Mouse (Mus musculus): ENCODE data around the gene Tysnd1. TPM values are rescaled to one million over a fixed set of nuclear protein-coding genes. Genes with fewer than 3 reads are reported as not detected.
A peak's percentile ranks its signal among the peaks of the same experiment; 100 is the strongest.

Tysnd1 gene
- total and polyA plus RNA-seq, 3 experiments, result 72.7 to 119 TPM; not detected in 1

GRCm38 (mm10) chr10:61647790-61648736 lies 47.3 kb upstream of the Tysnd1 start, which contains the start of gene Ppa1:
Ppa1 (plus strand) TSS chr10:61648552.
- Histone ChIP-seq H3K27me3 (ENCODE audit: control insufficient read depth in 1 of 2, insufficient read depth in 2 of 2, low read length in 2 of 2) (no peaks in the 10 kb centered on the region), H3K4me1 (ENCODE audit: control insufficient read depth in 1 of 2, insufficient read depth in 2 of 2, low read length in 2 of 2) (peaks cover 0 to 10% of the 10 kb centered on the region in 2 experiments; a peak in 3 of 4 replicates), H3K9me3 (replicated peaks; ENCODE audit: insufficient read depth, low read length) (no peaks in the 10 kb centered on the region), H3K27ac (ENCODE audit: control insufficient read depth, low read depth, low read length) (peak within 1 kb of the TSS; percentile 51), H3K79me2 (ENCODE audit: control insufficient read depth, insufficient read depth, low read length, poor library complexity) (peaks cover 18% of the 10 kb centered on the region), H3K36me3 (ENCODE audit: control insufficient read depth in 1 of 2, insufficient read depth in 2 of 2, low read length in 2 of 2) (peaks cover 4 to 15% of the 10 kb centered on the region in 2 experiments; a peak in 3 of 4 replicates), H3K4me3 (ENCODE audit: control insufficient read depth in 1 of 2, insufficient read depth in 1 of 2, low read depth in 2 of 2, low read length in 2 of 2) (peak within 1 kb of the TSS; percentile 82 to 99), H3K9ac (ENCODE audit: control insufficient read depth, low read depth, low read length, poor library complexity, severe bottlenecking) (peak within 1 kb of the TSS; percentile 95)
- peak; percentile 93 for DNase-seq (ENCODE audit: low read depth, low spot score)
- TF ChIP-seq POLR2AphosphoS5 (IDR thresholded peaks at IDR 0.05; ENCODE audit: borderline replicate concordance, low read depth, low read length) (no peak), POLR2A (IDR thresholded peaks at IDR 0.05; ENCODE audit: control insufficient read depth in 1 of 2, insufficient read depth in 1 of 2, low read depth in 1 of 2, low read length in 2 of 2, poor library complexity in 1 of 2) (peak; percentile 88 to 94), SMC3 (IDR thresholded peaks at IDR 0.05; ENCODE audit: low read depth, low read length) (no peak), UBTF (IDR thresholded peaks at IDR 0.05; ENCODE audit: borderline replicate concordance, insufficient read depth, low read depth, low read length) (no peak), GATA1 (IDR thresholded peaks at IDR 0.05; ENCODE audit: low read depth, low read length) (peak; percentile 25; the same call in 1 of the 2 replicates), KAT2A (conservative IDR thresholded peaks at IDR 0.05; ENCODE audit: low read depth, low read length) (no peak), SIN3A (IDR thresholded peaks at IDR 0.05; ENCODE audit: low read length) (peak; percentile 93), JUND (IDR thresholded peaks at IDR 0.05; ENCODE audit: low read depth, low read length) (no peak), ZNF384 (IDR thresholded peaks at IDR 0.05; ENCODE audit: low read depth, low read length) (no peak), ZMIZ1 (IDR thresholded peaks at IDR 0.05; ENCODE audit: low read depth, low read length) (peak; percentile 87), TAL1 (IDR thresholded peaks at IDR 0.05; ENCODE audit: low read length) (no peak), MAX (IDR thresholded peaks at IDR 0.05; ENCODE audit: low read length) (peak; percentile 96), MAFK (IDR thresholded peaks at IDR 0.05; ENCODE audit: borderline replicate concordance, low read depth, low read length) (no peak), BHLHE40 (IDR thresholded peaks at IDR 0.05; ENCODE audit: borderline replicate concordance, low read depth, low read length) (no peak), USF1 (IDR thresholded peaks at IDR 0.05; ENCODE audit: low read depth, low read length) (peak; percentile 90), TBP (IDR thresholded peaks at IDR 0.05; ENCODE audit: low read depth, low read length) (peak; percentile 61), HCFC1 (IDR thresholded peaks at IDR 0.05; ENCODE audit: low read depth, low read length) (0 out of 2 replicates have a peak, but pooled peaks have one; percentile 47), ELF1 (IDR thresholded peaks at IDR 0.05; ENCODE audit: low read depth, low read length) (no peak), POLR2AphosphoS2 (IDR thresholded peaks at IDR 0.05; ENCODE audit: low read length) (peak; percentile 71; the same call in 1 of the 2 replicates), ETS1 (IDR thresholded peaks at IDR 0.05; ENCODE audit: low read depth, low read length) (no peak), CHD1 (IDR thresholded peaks at IDR 0.05; ENCODE audit: low read depth, low read length) (no peak), RAD21 (IDR thresholded peaks at IDR 0.05; ENCODE audit: low read depth, low read length) (no peak), EP300 (IDR thresholded peaks at IDR 0.05; ENCODE audit: low read depth in 1 of 2, low read length in 2 of 2) (no peak; a peak in 1 of 4 replicates), CHD2 (IDR thresholded peaks at IDR 0.05; ENCODE audit: low read length) (no peak), ZKSCAN1 (IDR thresholded peaks at IDR 0.05; ENCODE audit: low read depth, low read length) (no peak), RCOR1 (IDR thresholded peaks at IDR 0.05; ENCODE audit: low read depth, low read length) (peak; percentile 17; the same call in 1 of the 2 replicates), NELFE (IDR thresholded peaks at IDR 0.05; ENCODE audit: low read depth, low read length) (peak; percentile 90), GABPA (IDR thresholded peaks at IDR 0.05; ENCODE audit: low read depth, low read length) (no peak; the same call in 1 of the 2 replicates), ZC3H11A (IDR thresholded peaks at IDR 0.05; ENCODE audit: low read depth, low read length) (no peak), MYC (IDR thresholded peaks at IDR 0.05; ENCODE audit: low read depth, low read length) (peak; percentile 95), USF2 (IDR thresholded peaks at IDR 0.05; ENCODE audit: borderline replicate concordance in 1 of 2, insufficient read depth in 1 of 2, low read depth in 1 of 2, low read length in 2 of 2) (peak in 1 of 2 experiments; percentile 43; a peak in 1 of 4 replicates), MEF2A (IDR thresholded peaks at IDR 0.05; ENCODE audit: extremely low read depth, insufficient replicate concordance, low read depth, low read length, poor library complexity, severe bottlenecking) (no peak), CTCF (IDR thresholded peaks at IDR 0.05 in 2 of 3, conservative IDR thresholded peaks at IDR 0.05 in 1 of 3; ENCODE audit: control insufficient read depth in 1 of 3, insufficient read depth in 1 of 3, low read depth in 2 of 3, low read length in 3 of 3, poor library complexity in 1 of 3, severe bottlenecking in 1 of 3) (no peak), MAZ (IDR thresholded peaks at IDR 0.05; ENCODE audit: low read depth, low read length) (peak; percentile 60; the same call in 1 of the 2 replicates), TCF12 (IDR thresholded peaks at IDR 0.05; ENCODE audit: low read depth, low read length) (0 out of 2 replicates have a peak, but pooled peaks have one; percentile 7)
